Mouse (Mus musculus): ENCODE results near the gene Ncl. TPM values are rescaled to one million over a fixed set of nuclear protein-coding genes. Genes with fewer than 3 reads are reported as not detected.

The Ncl gene
- polyA plus RNA-seq, 1 experiment from 2014 or later = 335 TPM

DNA sequence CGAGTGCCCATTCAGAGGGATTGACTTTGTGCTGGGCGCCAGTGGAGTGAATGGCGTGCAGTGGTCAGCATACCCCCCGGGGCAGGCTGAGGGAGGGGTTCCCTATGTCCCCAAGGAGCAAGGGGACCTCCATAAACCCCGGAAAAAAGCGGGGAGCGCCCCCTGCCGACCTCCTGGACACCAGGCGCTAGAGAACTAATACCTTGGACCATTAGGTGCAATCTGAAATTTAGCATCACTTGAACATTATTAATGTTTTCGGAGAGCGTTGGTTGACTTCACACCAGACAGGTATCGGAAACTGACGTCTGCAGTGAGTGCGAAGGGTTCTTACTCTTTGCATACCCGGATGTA, 45.5 kb downstream of the Ncl start:
- ATAC-seq (ENCODE audit: insufficient number of reproducible peaks, insufficient read depth, low FRiP score, low read depth) = no peak
- H3K4me2 ChIP-seq (replicated peaks; ENCODE audit: low read depth, low read length) = no peak overlapping the region
- H3K36me3 ChIP-seq (ENCODE audit: control insufficient read depth, insufficient read depth, low read length) = no peaks in the 10 kb centered on the region
- H3K27ac ChIP-seq (ENCODE audit: low read length) = no peak overlapping the region
- no peak overlapping the region for H3K4me3 ChIP-seq (ENCODE audit: low read depth, low read length)
- H3K27me3 ChIP-seq (ENCODE audit: control insufficient read depth, insufficient read depth, low read length) = no peaks in the 10 kb centered on the region
- 26% methylated on average over 15 of the region's 15 CpGs for WGBS
- no peaks in the 10 kb centered on the region for H3K4me1 ChIP-seq (ENCODE audit: control insufficient read depth, insufficient read depth, low read length)
- no peaks in the 10 kb centered on the region for H3K9me3 ChIP-seq (ENCODE audit: control insufficient read depth, low read depth, low read length)
- H3K9ac ChIP-seq (replicated peaks; ENCODE audit: low read depth, low read length) = no peak overlapping the region

GRCm38 (mm10) chr1:86313096-86313771, 46.0 kb downstream of the Ncl start:
- H3K27me3 ChIP-seq (ENCODE audit: control insufficient read depth, insufficient read depth, low read length) = no peaks in the 10 kb centered on the region
- ATAC-seq (ENCODE audit: insufficient number of reproducible peaks, insufficient read depth, low FRiP score, low read depth) = no peak
- no peaks in the 10 kb centered on the region for H3K9me3 ChIP-seq (ENCODE audit: control insufficient read depth, low read depth, low read length)
- H3K4me1 ChIP-seq (ENCODE audit: control insufficient read depth, insufficient read depth, low read length) = no peaks in the 10 kb centered on the region
- no peak overlapping the region for H3K27ac ChIP-seq (ENCODE audit: low read length)
- no peak overlapping the region for H3K4me2 ChIP-seq (replicated peaks; ENCODE audit: low read depth, low read length)
- no peak overlapping the region for H3K4me3 ChIP-seq (ENCODE audit: low read depth, low read length)
- 52% methylated on average over 16 of the region's 16 CpGs for WGBS
- no peak overlapping the region for H3K9ac ChIP-seq (replicated peaks; ENCODE audit: low read depth, low read length)
- no peaks in the 10 kb centered on the region for H3K36me3 ChIP-seq (ENCODE audit: control insufficient read depth, insufficient read depth, low read length)

DNA sequence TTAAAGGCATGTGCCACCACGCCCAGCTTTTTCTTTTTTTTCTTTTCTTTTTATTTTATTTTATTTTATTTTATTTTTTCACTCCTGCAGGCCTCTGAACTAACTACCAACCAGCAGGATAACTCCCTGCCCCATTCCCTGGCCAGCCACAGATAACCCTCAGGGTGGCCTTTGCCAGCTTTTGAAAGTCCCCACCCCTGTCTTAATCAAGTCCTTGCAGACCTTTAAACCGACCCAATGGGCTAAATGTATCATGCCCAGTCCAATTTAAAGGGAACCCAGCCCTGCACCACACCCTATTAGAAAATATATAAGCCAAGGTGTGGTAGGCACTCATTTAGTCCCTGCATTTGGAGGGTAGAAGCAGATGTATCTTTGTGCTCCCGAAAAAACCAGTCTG, 46.9 kb downstream of the Ncl start:
- no peak overlapping the region for H3K4me3 ChIP-seq (ENCODE audit: low read depth, low read length)
- no peaks in the 10 kb centered on the region for H3K27me3 ChIP-seq (ENCODE audit: control insufficient read depth, insufficient read depth, low read length)
- H3K4me1 ChIP-seq (ENCODE audit: control insufficient read depth, insufficient read depth, low read length) = no peaks in the 10 kb centered on the region
- WGBS = 67% methylated on average over 3 of the region's 3 CpGs
- no peak overlapping the region for H3K4me2 ChIP-seq (replicated peaks; ENCODE audit: low read depth, low read length)
- H3K27ac ChIP-seq (ENCODE audit: low read length) = no peak overlapping the region
- no peaks in the 10 kb centered on the region for H3K36me3 ChIP-seq (ENCODE audit: control insufficient read depth, insufficient read depth, low read length)
- ATAC-seq (ENCODE audit: insufficient number of reproducible peaks, insufficient read depth, low FRiP score, low read depth) = no peak
- H3K9me3 ChIP-seq (ENCODE audit: control insufficient read depth, low read depth, low read length) = no peaks in the 10 kb centered on the region
- no peak overlapping the region for H3K9ac ChIP-seq (replicated peaks; ENCODE audit: low read depth, low read length)

DNA sequence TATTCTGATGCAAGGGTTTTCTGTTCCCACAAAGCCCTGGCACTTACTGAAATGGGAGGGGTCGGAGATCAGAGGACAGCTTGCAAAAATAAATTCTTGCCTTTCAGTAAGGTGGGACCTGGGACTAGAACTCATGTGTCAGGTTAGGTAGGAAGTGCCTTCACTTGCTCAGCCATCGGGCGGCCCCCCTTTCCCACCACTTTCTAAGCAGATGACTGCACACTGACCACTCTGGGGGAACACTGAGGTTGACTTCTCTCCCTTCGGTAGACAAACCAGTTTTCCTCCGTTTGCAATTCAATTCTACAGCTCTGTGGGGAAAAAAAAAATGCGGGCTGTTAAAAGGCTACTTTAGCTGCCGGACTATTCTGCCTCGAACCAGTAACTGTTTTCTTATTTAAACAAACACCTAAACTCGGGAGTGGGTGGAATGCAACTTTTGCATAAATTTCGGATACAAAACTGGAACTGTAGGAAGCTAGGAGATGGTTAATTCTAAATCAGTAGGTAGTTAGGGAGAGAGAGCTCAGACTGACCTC, 47.7 kb downstream of the Ncl start:
- WGBS = 35% methylated on average over 10 of the region's 10 CpGs
- ATAC-seq (ENCODE audit: insufficient number of reproducible peaks, insufficient read depth, low FRiP score, low read depth) = no peak
- Histone ChIP-seq H3K9ac (replicated peaks; ENCODE audit: low read depth, low read length) (no peak overlapping the region), H3K27me3 (ENCODE audit: control insufficient read depth, insufficient read depth, low read length) (no peaks in the 10 kb centered on the region), H3K9me3 (ENCODE audit: control insufficient read depth, low read depth, low read length) (no peaks in the 10 kb centered on the region), H3K27ac (ENCODE audit: low read length) (no peak overlapping the region), H3K4me1 (ENCODE audit: control insufficient read depth, insufficient read depth, low read length) (no peaks in the 10 kb centered on the region), H3K4me3 (ENCODE audit: low read depth, low read length) (no peak overlapping the region), H3K4me2 (replicated peaks; ENCODE audit: low read depth, low read length) (no peak overlapping the region), H3K36me3 (ENCODE audit: control insufficient read depth, insufficient read depth, low read length) (no peaks in the 10 kb centered on the region)

DNA sequence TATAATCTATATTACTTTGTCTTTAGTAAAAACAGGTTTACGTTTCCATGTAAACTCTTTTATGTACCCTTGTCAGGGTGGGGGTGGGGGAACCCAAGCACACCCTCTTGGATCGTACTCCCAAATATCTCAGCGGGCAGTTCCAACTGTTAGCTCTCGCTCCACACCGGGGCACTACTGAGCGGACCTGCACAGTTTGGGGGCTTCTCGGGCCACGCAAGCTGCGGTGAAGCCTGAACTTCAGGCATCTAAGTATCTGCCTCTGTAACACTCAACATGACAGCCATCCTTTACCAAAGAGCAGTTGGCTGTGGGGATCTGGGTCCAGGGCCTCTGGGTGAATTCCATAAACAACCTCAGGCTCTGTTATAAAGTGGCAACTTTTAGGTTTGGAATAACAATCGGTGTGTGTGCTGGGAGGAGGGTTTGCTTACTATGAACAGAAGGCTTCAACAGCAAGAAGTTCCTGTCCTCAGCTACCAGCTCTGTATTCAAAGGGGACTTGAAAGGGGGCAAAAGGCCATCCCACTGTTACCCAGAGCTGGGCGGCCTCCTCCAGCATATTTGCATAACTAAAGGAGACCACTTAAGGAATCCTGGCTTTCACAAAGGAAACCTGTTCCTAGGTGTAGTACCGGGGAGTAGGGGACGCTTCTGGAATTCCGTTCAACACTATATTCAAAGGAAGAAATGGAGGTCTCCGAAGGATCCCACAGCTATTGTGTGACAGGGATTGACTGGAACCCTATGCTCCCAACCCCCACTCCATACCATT, 48.5 kb downstream of the Ncl start:
- Histone ChIP-seq H3K4me2 (replicated peaks; ENCODE audit: low read depth, low read length) (no peak overlapping the region), H3K27me3 (ENCODE audit: control insufficient read depth, insufficient read depth, low read length) (no peaks in the 10 kb centered on the region), H3K4me1 (ENCODE audit: control insufficient read depth, insufficient read depth, low read length) (no peaks in the 10 kb centered on the region), H3K36me3 (ENCODE audit: control insufficient read depth, insufficient read depth, low read length) (no peaks in the 10 kb centered on the region), H3K4me3 (ENCODE audit: low read depth, low read length) (no peak overlapping the region), H3K27ac (ENCODE audit: low read length) (no peak overlapping the region), H3K9ac (replicated peaks; ENCODE audit: low read depth, low read length) (no peak overlapping the region), H3K9me3 (ENCODE audit: control insufficient read depth, low read depth, low read length) (no peaks in the 10 kb centered on the region)
- WGBS = 30% methylated on average over 15 of the region's 15 CpGs
- ATAC-seq (ENCODE audit: insufficient number of reproducible peaks, insufficient read depth, low FRiP score, low read depth) = no peak

DNA sequence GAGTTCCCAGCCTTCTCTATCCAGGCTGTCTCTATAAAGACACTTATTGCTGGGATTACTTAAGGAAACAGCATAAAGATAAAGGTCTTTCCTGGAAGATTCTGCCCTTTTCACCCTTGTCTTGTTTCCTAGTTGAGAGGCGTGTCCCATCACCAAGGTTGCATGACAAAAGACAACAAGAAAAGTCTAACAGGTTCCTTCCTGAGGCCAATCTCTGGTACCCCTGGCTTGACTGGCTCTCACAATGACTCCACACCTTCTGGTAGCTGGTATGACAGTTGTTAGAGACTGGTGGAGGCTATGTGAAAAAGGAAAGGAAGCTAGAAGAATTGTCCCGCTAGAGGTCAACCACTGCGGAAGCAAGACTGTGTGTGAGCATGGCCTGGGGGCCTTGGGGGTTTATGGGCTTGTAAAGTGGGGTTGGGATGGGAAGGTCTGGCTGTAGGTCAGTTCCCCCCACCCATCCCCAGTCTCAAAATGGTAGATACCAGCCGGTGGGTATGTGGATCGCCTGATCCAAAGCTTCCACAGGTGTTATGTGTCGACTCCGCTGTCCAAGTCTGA, 49.8 kb downstream of the Ncl start:
- no peak overlapping the region for H3K27ac ChIP-seq (ENCODE audit: low read length)

DNA sequence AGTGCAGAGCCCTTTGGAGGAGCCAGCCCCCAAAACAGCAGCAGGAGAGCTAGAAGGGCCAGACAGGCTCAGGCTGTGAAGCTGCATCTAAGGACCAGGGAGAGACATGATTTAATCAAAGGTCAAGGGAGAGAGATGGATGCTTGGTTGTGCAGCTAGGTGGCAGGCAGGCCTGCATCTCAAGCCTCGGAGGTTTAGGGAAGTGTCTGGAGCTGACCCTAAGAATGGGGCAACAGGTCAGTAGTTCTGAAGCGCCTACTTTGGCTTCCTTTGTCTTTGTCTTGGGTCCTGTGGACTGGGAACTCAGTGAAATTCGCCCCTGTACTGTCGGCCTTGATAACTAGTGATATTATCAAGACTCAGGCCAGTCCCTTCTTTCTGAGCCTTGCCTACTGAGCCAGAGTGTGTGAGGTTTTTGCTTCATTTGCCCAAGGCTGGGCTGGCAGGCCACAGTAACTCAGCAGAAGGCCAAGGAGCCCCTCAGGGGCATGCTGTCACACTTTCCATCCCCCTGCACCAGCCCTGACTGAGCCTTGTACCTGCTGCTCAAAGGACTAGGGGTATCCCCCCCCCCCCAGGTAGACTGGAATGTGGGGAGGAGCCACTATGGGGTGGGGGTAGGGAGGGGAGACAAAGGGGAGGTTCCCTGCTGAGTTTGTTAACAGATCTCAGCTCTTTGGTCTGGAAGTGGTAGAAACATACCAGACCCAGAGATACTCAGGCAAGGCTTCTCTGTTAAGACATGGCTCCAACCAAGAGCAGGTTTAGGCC, 51.1 kb downstream of the Ncl start:
- ATAC-seq (ENCODE audit: insufficient number of reproducible peaks, insufficient read depth, low FRiP score, low read depth) = no peak

More for the DNA sequence above, 49.8 kb downstream of the Ncl start:
- H3K4me1 ChIP-seq (ENCODE audit: control insufficient read depth, insufficient read depth, low read length) = no peaks in the 10 kb centered on the region
- H3K9me3 ChIP-seq (ENCODE audit: control insufficient read depth, low read depth, low read length) = no peaks in the 10 kb centered on the region
- H3K36me3 ChIP-seq (ENCODE audit: control insufficient read depth, insufficient read depth, low read length) = no peaks in the 10 kb centered on the region
- WGBS = 84% methylated on average over 7 of the region's 7 CpGs
- no peak overlapping the region for H3K4me3 ChIP-seq (ENCODE audit: low read depth, low read length)
- H3K27me3 ChIP-seq (ENCODE audit: control insufficient read depth, insufficient read depth, low read length) = peaks cover 4% of the 10 kb centered on the region; the same call in 1 of the 2 replicates
- H3K9ac ChIP-seq (replicated peaks; ENCODE audit: low read depth, low read length) = no peak overlapping the region
- no peak for ATAC-seq (ENCODE audit: insufficient number of reproducible peaks, insufficient read depth, low FRiP score, low read depth)
- no peak overlapping the region for H3K4me2 ChIP-seq (replicated peaks; ENCODE audit: low read depth, low read length)

DNA sequence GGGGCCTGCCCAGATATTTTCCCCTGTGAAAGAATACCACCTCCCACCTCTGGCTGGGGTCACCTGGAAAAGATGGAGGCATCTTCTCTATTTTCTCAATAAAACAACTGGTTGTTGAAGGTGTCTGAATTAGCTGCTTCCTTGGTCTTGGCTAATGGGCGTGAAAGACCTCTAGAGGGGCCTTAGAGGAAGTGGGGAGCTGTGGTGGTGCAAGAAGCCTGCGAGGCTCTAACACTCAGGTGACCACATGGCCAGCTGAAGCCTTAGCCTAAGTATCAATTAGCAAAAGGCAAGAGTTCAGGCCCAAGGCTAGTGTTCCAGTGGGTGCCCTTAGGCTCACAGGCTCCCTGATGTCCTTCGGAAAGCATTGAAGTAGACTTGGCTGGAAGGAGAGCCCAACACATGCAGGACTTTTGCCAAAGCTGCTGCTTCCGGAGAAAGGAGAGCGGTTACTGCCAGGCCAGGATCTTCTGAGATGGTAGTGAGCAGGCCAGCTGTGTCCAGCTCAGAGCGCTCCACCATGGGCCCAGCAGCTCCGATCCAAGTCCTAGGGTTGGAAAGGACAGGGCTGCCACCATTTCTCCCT, 51.9 kb downstream of the Ncl start:
- H3K36me3 ChIP-seq (ENCODE audit: control insufficient read depth, insufficient read depth, low read length) = no peaks in the 10 kb centered on the region
- 0 out of 2 replicates have a peak, but pooled peaks cover 7% of the 10 kb centered on the region for H3K4me1 ChIP-seq (ENCODE audit: control insufficient read depth, insufficient read depth, low read length)
- H3K9me3 ChIP-seq (ENCODE audit: control insufficient read depth, low read depth, low read length) = no peaks in the 10 kb centered on the region
- WGBS = 92% methylated on average over 7 of the region's 7 CpGs
- H3K4me2 ChIP-seq (replicated peaks; ENCODE audit: low read depth, low read length) = no peak overlapping the region
- ATAC-seq (ENCODE audit: insufficient number of reproducible peaks, insufficient read depth, low FRiP score, low read depth) = no peak
- H3K4me3 ChIP-seq (ENCODE audit: low read depth, low read length) = no peak overlapping the region
- peaks cover 8% of the 10 kb centered on the region; the same call in 1 of the 2 replicates for H3K27me3 ChIP-seq (ENCODE audit: control insufficient read depth, insufficient read depth, low read length)
- no peak overlapping the region for H3K9ac ChIP-seq (replicated peaks; ENCODE audit: low read depth, low read length)
- no peak overlapping the region for H3K27ac ChIP-seq (ENCODE audit: low read length)

More for the DNA sequence above, 51.1 kb downstream of the Ncl start:
- Histone ChIP-seq H3K4me2 (replicated peaks; ENCODE audit: low read depth, low read length) (no peak overlapping the region), H3K9me3 (ENCODE audit: control insufficient read depth, low read depth, low read length) (no peaks in the 10 kb centered on the region), H3K27ac (ENCODE audit: low read length) (no peak overlapping the region), H3K27me3 (ENCODE audit: control insufficient read depth, insufficient read depth, low read length) (peaks cover 8% of the 10 kb centered on the region; the same call in 1 of the 2 replicates), H3K4me1 (ENCODE audit: control insufficient read depth, insufficient read depth, low read length) (0 out of 2 replicates have a peak, but pooled peaks cover 2% of the 10 kb centered on the region), H3K9ac (replicated peaks; ENCODE audit: low read depth, low read length) (no peak overlapping the region), H3K36me3 (ENCODE audit: control insufficient read depth, insufficient read depth, low read length) (no peaks in the 10 kb centered on the region), H3K4me3 (ENCODE audit: low read depth, low read length) (no peak overlapping the region)
- WGBS = 43% methylated on average over 4 of the region's 4 CpGs
